Mouse (Mus musculus) left cerebral cortex, postnatal 36 days (tissue): ENCODE results near the gene Rnf38. TPM values are rescaled to one million over a fixed set of nuclear protein-coding genes. Genes with fewer than 3 reads are reported as not detected.

Source experiments
- DNase-seq, 2 experiments: peaks; one replicate each; pipeline ENCODE4 v3.0.0; 2021 to 2022; ENCODE audit warnings: low spot score in 2 of 2, mixed read lengths in 1 of 2
- intact Hi-C: fragments of 180-260 bp; cut with DNase I; formaldehyde crosslinking; loops from one replicate; pipeline ENCODE4 v1.15.1; 2025
- total RNA-seq, 2 experiments: library from RNA; stranded (reverse); gene quantifications; 2 replicates each; pipeline ENCODE4 v1.2.3; 2021

The Rnf38 gene
- total RNA-seq, 2 experiments from 2014 or later, result 62.2 to 64.8 TPM

DNA sequence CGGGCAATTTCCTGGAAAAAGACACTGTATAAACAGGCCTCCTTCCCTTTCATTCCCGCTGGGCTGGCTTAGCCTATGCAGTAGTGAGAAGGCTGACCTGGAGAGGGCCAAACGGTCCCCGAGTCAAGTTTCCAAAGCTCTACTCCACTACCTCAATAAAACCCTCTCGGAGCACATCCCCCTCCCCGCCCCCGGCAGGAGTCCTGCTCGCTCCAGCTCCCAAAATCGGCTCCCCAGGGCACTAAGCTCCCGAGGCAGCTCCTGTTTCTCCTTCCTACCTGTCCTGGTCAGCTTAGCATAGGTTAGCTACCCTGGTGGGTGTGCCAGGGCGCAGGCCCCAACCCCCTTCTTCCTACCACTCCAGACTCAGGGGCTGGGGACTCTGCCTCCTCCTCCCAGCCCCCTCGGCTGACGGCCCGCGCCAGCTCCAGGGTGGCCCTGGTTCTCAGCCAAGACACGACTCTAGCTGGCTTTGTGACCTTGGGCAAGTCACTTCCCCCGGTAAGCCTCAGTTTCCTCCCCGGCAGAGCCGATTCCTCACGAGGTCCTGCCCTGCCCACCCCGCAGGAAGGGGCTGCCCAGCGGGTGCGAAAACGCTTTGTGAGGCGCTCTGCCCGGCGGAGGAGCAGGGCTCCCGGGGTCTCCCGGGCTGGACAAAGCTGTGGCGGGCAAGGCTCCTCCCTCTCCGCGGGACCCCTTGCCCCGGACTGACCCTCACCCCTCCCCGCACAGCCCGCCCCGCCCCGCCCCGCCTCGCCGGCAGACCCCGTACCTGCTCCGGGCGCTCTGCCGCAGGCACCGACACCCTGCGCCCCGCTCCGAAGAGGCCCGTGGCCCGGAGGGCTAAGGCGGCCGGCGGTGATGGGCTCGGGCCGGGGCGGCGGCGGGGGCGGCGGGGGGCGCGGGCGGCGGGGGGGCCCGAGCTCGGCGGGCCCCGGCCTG lies 547 bp downstream of the Rnf38 start:
- DNase-seq, result peak; percentile 40 to 50
- intact Hi-C loops, result loop anchor here (2.0 to 5.0 kb wide), 2 partner anchors 54 to 66 kb away; no protein-coding TSS in a partner anchor

DNA sequence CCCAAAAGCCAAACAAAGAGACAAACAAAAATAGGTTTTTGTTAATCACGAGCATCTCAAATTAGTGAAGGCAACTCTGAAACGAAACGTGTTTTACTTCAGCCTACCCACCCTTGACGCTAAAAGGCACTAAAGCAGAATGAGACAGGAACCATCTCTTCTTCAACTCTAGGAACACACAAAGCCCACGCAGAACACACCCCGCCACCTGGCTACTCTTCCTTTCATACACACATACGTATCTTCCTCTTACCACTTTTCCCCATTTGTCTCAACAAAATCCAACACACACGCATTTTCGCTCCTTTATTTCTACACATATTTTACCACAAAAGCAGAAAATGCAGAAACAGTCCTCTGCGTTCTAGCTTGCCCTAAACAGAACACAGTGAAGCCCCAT lies 8.5 kb downstream of the Rnf38 start:
- DNase-seq, result peak in 1 of 2 experiments; percentile 42
- intact Hi-C loops, result no loop called here

DNA sequence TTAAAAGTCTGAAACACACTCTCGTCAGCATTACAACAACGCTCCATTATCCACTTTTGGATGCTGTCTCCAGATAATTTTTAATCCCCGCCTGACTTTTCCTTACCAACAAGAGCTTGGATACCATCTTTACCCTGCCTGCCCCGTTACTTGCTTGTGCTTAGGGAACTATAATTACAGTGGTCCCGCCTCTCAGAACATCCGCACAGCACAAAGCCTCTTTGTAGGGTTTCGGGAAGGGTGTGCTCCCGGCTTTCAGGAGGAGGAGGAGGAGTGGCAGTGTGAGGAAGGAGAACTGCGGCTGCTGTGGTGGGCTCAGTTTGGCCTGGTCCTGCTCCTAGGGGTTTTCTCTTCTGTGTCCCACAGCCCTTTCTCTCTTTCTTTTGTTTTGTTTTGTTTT lies 9.4 kb downstream of the Rnf38 start:
- intact Hi-C loops, result no loop called here
- no peak for DNase-seq

GRCm38 (mm10) chr4:44223444-44223843 lies 10.1 kb downstream of the Rnf38 start:
- DNase-seq, result no peak
- intact Hi-C loops, result no loop called here

- no peak for DNase-seq
- intact Hi-C loops, result no loop called here
These were observed 16.7 kb downstream of the Rnf38 start for GRCm38 (mm10) chr4:44216797-44217442.

DNA sequence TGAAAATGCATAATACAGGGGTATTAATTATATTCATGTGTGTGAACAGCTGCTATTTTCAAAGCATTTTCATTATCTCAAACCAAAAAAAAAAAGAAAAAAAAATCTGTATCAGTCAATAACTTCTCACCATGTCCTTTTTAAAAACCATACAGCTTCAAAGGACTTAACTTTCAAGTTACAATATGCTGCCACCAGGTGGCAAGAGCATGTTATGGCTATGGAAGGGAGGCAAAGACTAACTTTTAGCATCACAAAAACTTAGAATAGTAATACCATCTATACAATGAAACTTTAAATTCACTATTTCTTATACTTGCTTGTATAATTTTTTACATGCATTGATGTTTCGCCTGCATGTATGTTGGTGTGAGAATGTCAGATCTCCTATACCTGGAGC lies 33.6 kb downstream of the Rnf38 start:
- intact Hi-C loops, result no loop called here
- no peak for DNase-seq

DNA sequence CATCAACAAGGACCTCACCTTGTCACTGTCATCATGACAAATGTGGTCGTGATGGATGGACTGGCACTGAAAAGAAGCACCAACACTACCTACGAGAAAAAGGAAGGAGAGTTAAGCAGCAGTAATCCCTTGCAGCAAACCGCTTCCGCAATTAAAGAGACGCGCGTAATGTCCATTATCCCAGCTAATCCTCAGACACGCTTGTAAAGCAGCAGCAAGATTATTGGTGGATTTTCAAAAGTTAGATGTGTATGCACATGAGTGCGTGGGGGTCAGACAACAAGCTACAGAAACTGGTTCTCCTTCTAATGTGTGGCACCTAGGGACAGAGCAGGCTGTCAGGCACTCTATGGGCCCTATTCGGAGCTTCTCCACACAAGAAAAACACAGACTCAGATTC lies 46.2 kb downstream of the Rnf38 start:
- intact Hi-C loops, result no loop called here

GRCm38 (mm10) chr4:44183862-44184261 lies 49.7 kb downstream of the Rnf38 start:
- intact Hi-C loops, result no loop called here
- DNase-seq, result no peak

More for the DNA sequence above, 46.2 kb downstream of the Rnf38 start:
- no peak for DNase-seq

GRCm38 (mm10) chr4:44179748-44180147 lies 53.8 kb downstream of the Rnf38 start:
- DNase-seq, result no peak
- intact Hi-C loops, result no loop called here

GRCm38 (mm10) chr4:44173177-44173576 lies 60.4 kb downstream of the Rnf38 start:
- DNase-seq, result peak in 1 of 2 experiments; percentile 35
- intact Hi-C loops, result loop anchor here (1.0 kb wide), 1 partner anchor 119 kb away; no protein-coding TSS in a partner anchor

- intact Hi-C loops, result loop anchor here (1.0 kb wide), 1 partner anchor 120 kb away; no protein-coding TSS in a partner anchor
- DNase-seq, result no peak
These were observed 60.9 kb downstream of the Rnf38 start for GRCm38 (mm10) chr4:44172676-44173075.

- intact Hi-C loops, result no loop called here
- no peak for DNase-seq
These were observed 63.7 kb downstream of the Rnf38 start for GRCm38 (mm10) chr4:44169884-44170283.

GRCm38 (mm10) chr4:44168816-44169215 lies 64.8 kb downstream of the Rnf38 start:
- intact Hi-C loops, result no loop called here
- DNase-seq, result no peak

GRCm38 (mm10) chr4:44168231-44168647 lies 65.3 kb downstream of the Rnf38 start:
- peak; percentile 86 to 92 for DNase-seq
- intact Hi-C loops, result no loop called here

DNA sequence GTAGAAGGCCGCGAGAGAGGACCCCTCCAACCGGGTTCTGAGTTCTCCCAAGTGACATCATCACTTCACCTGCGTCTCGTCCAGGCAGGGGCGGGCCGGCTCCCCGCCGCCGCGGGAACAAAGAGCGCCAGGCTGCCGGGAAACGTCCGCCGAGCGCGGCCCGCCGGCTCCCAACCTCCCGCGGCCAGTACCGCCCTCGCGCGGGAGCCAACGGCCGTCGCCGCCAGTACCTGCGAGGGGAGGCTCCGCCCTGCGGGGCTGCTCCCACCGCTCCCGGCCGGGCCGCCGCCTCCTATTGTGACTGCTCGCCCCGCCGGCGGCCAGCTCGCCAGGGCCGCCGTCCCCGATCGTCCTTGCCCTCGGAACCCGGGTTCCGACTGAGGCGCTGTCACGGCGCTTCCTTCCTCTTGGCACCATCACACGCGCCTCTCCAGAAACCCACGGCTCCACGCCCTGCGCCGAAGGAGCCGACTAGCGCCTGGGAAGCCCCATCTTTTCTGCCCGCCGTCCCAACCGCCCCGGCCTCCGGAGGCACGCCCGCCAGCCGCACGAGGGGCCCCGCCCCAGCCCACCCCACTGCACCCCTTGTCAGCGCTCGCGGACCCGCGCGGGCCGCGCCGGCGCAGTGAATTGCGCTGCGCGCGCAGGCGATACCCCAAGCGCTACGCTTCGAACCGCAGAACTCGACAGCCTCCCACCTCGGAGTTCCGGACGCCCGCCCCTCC lies 66.0 kb downstream of the Rnf38 start:
- intact Hi-C loops, result loop anchor here (2.0 kb wide), 1 partner anchor 65 kb away; the partner anchor contains the start of gene Rnf38
- peak; percentile 77 to 85 for DNase-seq

DNA sequence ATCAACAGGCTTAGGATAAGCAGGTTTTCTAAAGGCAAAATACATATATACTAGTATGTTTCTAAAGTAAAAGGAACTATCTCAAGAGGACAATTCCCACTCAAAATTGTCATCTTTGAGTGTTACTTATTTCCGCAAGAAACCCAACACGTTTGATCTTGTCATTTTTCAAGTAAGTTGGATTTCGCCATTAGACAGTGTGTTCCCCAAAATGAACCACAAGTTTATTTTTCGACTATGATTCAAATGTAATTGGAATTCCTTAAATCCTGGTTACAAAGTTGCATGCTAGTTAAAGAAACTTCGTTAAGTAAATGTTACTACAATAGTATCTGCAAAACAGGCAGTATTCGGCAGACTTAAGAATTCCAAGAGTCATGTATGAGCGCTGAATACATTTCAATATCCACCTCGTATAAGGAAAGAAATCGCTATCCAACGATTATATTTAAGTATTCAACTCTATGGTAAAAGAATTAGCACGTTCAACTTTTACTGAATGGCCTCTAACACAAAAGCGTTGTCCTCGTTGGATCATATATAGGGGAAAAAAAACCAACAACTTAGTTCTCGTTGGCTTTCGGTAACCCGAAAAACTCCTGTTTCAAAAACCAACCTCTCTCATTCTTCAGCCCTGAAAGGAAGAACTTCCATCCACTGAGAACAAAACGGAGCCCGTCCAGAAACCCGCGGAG lies 66.7 kb downstream of the Rnf38 start:
- intact Hi-C loops, result loop anchor here (2.0 kb wide), 1 partner anchor 66 kb away; the partner anchor contains the start of gene Rnf38
- DNase-seq, result no peak

- no peak for DNase-seq
- intact Hi-C loops, result no loop called here
These were observed 69.0 kb downstream of the Rnf38 start for GRCm38 (mm10) chr4:44164621-44165020.

DNA sequence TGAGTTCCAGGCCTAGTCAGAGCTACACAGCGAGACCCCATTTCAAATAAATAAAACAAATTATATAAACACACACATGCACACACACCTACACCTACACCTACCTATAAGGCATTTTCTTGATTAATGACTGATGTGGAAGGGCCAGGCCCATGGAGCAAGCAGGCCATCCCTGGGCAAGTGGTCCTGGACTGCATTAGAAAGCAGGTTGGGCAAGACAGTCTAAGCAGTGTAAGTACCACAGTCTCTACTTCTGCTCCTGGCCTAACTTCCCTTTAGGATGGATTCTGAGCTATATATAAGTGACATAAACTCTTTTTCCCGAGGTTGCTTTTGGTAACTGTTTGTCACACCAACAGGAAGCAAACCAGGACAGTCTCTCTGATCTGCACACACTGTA lies 70.6 kb downstream of the Rnf38 start:
- DNase-seq, result no peak
- intact Hi-C loops, result no loop called here

DNA sequence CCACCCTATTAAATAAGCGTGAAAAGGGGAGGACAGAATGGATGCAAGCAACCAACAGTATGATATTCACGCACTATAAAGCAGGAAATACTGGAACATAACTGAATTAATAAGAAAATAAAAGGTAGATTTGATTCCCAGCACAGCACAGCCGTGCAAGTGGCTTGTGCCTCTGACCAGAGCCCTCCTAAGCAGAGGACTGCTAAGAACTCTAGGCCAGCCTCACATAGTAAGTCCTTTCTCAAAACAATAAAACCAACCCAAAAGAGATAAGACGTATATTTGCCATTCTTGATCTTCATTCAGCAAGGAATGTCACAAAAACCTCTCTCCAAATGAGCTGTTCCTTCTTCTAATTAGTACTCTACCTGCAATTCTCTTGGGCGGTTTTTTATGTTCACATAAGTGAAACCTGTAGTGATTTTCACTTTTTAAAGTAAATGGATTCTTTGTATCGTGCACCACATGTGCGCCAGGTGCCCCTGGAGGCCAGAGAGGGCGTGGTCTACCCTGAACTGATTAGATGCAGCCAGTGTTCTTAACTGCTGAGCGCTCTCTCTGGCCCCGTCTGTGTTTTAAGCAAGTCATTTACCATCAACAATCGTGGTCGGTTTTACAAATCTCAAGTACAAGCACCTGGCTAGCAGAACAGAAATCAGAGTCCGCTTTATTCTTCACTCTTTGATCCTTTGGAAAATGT lies 72.4 kb downstream of the Rnf38 start:
- no peak for DNase-seq
- intact Hi-C loops, result no loop called here
